Mouse (Mus musculus): ENCODE results near the gene Cdc37.
"Not testable (repeated sequence)": the region's sequence is repeated elsewhere in the genome, so short reads cannot be mapped to it uniquely, and the experiment has no call there.

Cdc37 gene

GRCm38 (mm10) chr9:21149654-21150419, at the start of gene Cdc37:
Gene Cdc37 (minus strand): TSS chr9:21149982.
- peak; percentile 95 to 96 for DNase-seq

DNA sequence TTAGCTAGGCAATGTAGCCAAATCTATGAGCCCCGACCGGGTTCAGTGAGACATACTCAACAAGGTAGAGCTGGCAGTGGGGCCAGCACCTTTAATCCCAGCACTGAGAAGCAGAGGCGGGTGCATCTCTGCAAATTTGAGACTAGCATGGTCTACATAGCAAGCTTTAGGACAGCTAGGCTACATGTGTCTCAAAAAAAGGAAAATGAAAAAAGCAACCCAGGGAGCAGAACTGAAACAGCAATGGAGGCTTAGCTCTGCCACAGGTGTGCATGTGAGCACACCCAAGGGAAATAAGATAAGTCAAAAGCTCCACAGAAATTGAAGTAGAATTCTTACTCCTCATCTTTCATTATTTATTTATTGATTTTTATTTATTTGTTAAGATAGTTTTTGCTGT, 49.2 kb upstream of the Cdc37 start:
- no peak for DNase-seq

GRCm38 (mm10) chr9:21197981-21198380, 48.2 kb upstream of the Cdc37 start:
- DNase-seq = peak; percentile 65 to 75

- DNase-seq = peak; percentile 75 to 82
These were observed 47.0 kb upstream of the Cdc37 start for GRCm38 (mm10) chr9:21196521-21197433.

- not testable (repeated sequence) for DNase-seq
These were observed 46.1 kb upstream of the Cdc37 start for GRCm38 (mm10) chr9:21195736-21196505.

GRCm38 (mm10) chr9:21194787-21195493, 45.2 kb upstream of the Cdc37 start:
- no peak for DNase-seq

DNA sequence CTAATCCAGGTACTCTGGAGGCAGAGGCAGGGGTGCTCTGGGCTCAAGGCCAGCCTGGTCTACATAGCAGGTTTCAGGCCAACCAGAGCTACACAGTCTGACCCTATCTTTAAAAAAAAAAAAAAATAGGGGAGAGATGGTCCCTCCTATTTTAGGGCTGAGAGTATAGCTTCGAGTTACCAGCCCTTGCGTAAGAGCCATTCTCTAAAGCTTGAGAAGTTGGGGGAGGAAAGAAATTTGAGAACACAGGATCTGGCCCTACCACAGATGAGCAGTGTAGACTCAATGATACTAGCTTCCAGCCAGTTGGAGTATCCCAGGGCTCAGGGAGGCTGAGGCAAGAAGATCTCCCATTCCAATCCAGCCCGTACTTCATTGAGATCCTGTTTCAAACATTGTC, 44.0 kb upstream of the Cdc37 start:
- DNase-seq = no peak

DNA sequence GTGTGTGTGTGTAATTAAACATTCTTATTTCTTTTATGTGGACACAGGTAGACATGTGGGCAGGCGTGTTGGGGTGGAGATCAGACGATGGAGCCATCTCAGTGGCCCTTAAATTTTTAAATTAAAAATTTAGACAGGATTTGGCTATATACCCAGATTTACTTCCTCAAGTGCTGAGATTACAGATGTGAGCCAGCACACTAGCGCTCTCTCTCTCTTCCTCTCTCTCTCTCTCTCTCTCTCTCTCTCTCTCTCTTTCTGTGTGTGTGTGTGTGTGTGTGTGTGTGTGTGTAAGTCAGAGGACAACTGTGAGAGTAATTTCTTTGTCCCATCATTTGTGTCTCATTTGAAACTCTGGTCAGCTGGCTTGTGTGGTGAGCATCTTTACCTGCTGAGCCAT, 40.9 kb upstream of the Cdc37 start:
- no peak for DNase-seq

DNA sequence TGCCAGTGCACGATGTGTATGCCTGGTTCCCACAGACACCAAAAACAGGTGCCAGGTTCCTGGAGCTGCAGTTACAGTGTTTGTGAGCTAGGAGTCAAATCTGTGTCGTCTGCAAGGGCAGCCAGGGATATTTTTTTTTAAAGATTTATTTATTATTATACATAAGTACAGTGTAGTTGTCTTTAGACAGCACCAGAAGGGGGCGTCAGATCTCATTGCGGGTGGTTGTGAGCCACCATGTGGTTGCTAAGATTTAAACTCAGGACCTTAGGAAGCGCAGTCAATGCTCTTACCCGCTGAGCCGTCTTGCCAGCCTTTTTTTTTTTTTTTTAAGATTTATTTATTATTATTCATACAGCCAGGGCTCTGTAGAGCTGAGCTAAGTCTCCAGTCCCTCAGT, 40.1 kb upstream of the Cdc37 start:
- peak; percentile 50 to 61 for DNase-seq

DNA sequence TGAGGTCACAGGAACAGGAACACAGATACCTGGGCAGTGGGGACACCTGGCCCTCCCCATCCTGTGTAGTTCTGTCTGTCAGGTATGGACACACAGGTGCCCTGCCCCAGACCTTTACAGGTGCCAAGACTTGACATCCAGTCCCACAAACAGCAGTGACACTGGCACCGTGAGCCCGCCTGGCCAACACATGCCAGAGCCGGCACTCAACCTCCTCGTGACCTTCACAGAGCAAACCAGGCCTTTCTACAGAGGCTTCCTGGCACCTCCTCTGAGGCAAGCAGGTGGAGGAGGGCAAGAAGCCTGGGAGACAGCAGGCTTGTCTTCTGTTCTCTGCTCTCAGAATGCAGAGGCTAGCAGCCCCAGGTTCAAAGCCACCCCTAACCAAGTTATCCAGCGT, 35.7 kb upstream of the Cdc37 start:
- DNase-seq = peak; percentile 50 to 64

- DNase-seq = peak; percentile 93 to 97
These were observed 35.0 kb upstream of the Cdc37 start for GRCm38 (mm10) chr9:21184733-21185132.

GRCm38 (mm10) chr9:21183905-21184413, 34.2 kb upstream of the Cdc37 start:
- DNase-seq = peak in 1 of 2 experiments; percentile 41

DNA sequence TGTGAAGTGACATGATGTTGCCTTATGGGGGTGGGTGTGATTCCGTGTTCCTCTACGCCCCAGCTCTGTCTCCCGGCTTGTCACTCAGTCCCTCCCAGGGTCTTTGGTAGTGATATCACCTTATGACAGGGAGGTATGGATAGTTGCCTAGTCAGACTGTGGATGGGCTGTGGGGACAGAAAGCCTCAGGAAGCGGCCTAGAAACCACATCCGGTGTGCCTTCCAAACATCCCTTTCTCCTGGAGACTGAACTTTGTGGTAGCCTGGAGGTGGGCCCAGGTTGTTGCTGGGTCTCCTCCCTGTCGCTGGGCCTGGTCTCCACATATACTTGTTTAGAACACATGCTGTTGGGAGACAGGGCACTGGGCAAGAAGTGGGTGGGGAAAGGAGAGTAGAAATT, 33.6 kb upstream of the Cdc37 start:
- no peak for DNase-seq

DNA sequence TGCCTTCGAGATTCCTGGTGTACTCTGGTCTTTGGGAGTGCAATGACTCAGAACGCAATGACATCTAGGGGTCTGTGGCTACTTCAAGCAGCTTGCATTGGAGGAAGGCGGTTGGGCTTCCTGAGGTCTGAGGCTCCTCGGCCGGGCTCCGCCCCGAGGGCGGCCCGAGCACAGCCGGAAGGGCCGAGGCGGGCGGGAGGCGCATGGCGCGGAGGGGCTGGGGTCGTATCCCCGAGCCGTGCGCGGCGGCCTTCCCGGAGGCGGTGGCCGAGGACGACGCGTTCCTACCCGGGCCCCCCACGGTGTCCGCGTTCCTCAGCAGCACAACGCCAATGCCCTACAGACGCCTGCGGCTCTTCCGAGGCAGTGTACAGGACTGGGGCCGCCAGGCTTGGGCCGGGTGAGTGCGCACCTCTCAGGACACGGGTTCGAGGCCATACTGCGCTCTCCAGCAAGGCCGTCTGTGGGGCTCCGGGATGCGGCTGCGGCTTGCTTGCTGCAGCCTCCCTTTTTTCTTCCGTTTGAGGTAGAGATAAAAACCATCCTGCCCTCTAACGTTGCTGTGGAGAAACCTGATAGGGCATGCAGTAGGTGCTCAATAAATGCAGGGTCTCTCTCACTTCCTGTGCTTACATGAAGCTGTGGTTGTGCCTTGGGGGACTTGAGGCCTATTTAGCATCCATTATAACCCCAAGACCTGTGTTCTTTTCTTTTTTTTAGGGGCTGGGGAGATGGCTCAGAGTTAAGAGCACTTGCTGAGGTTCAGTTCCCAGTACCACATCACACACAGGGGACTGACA, 31.8 kb upstream of the Cdc37 start:
- DNase-seq = no peak

GRCm38 (mm10) chr9:21180841-21181240, 31.1 kb upstream of the Cdc37 start:
- no peak for DNase-seq

DNA sequence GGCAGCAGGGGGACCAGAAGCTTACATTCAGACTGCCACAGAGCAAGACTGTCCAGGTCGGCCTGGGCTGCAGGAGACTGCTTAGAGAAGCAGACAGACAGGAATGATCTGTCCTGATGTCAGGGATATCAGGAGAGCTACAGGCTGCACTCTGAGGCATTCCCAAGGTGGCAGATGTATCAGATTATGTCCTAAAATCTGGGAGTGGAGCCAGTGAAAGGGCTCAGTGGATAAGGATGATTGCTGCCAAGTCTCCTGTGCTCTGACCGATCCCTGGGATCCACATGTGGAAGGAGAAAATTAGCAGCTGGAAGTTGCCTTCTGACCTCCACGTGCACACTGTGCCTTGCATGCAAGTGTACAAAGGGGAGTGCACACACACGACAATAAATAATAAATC, 30.6 kb upstream of the Cdc37 start:
- no peak for DNase-seq

GRCm38 (mm10) chr9:21172364-21172763, 22.6 kb upstream of the Cdc37 start:
- DNase-seq = no peak

DNA sequence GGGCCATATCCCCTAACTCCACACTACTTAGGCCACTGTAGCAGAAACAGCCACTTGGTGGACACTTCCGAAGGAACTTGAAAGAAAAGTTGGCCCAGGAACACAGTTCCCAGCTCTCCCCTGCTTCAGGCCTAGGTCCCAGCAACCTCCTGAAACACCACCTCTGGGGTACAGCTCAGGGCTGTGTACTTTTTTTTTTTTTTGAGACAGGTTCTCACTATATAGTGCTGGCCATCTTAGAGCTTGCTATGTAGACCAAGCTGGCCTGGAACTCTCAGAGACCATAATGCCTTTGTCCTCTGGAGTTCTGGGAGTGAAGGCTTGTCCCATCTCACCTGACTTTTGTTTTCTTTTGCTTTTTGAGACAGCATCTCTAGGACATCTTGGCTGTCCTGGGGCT, 19.4 kb upstream of the Cdc37 start:
- DNase-seq = no peak

- peak; percentile 83 to 88 for DNase-seq
These were observed 18.7 kb upstream of the Cdc37 start for GRCm38 (mm10) chr9:21168161-21169123.
